Mouse (Mus musculus): ENCODE results near the gene Kcnip4.

The Kcnip4 gene

GRCm38 (mm10) chr5:48583431-48583830 is 941.3 kb downstream of the Kcnip4 start:
- DNase-seq (ENCODE audit: low spot score in 2 of 2) = no peak

- no peak for DNase-seq (ENCODE audit: low spot score in 2 of 2)
Observed at GRCm38 (mm10) chr5:48563996-48564587, 960.6 kb downstream of the Kcnip4 start.

DNA sequence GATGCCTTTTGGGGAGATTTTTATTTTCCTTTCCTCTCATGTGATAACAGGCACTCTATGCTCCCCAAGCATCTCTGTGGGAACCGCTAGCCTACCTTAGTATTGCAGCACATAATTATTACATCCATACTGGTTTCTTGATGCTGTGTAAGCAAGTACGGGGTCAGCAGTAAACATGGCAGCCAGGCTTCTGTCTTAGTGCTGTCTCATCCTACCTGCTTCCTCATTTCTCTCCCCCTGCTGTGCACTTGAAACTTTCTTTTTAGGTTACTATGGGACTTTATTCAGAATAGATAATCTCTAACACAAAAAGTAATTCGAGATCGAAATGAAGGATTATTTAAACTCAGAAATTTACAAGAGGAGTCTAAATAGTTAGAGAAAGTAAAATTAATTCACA is 973.0 kb downstream of the Kcnip4 start:
- no peak for DNase-seq (ENCODE audit: low spot score in 2 of 2)

DNA sequence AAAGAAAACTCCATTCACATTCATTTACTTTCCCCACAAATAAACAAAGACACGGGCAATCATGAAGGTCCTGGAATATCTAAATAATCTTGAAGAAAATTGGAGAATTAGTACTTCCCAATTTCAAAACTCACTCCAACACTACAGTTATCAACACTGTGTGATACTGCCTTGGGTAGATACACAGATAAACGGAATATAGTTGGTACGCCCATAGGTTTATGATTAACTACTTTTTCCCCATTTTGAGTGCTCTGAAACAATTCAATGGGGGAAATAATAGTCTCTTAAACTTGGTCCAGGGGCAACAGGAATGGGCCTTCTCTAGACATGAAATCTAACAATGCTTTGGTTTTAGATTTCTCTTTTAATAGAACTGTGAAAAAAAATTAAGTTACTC is 978.9 kb downstream of the Kcnip4 start:
- no peak for DNase-seq (ENCODE audit: low spot score in 2 of 2)

DNA sequence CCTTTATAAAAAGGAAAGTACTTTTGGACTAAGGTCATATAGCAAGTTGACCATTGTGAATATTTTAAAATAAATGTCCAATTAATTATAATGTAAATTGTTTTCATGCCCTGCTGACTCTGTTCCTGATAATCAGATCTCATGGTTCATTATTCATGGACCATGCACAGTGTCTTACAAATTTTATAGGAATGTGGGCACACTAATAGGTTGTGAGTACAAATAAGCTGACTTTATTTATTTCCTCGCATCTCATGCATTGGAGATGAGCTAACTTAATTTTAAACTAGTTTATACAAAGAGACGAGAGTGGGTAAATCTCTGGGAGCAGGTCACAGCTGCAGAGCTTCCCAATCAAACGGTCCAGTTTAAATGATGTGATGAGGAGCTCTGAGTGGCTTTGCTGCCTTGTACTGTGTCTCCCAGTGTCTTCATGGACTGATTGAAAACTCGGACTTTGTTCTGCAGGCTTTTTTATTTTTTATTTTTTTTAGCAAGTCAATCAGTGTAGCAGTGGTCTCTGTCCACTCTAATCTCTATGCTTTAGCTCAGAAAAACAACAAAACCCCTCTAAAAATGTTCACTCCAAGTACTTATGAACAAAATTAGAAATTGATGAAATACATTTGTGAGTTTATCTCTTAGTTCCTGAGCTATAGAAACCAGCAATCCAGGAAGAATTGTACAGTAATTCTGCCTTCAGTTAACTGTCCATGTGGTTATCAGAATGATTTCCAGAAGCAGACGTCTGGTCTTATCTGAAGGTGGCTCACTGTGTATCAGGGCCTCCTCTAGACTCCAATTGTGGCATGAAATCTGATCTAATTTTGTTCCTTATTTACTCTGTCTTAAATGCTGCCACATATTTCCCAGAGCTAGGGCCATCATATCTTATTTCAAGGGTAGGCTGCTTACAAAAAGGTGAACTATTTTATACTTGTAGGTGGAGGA is 979.6 kb downstream of the Kcnip4 start:
- DNase-seq (ENCODE audit: low spot score in 2 of 2) = no peak

- DNase-seq (ENCODE audit: low spot score in 2 of 2) = no peak
Observed at GRCm38 (mm10) chr5:48518035-48518434, 1006.7 kb downstream of the Kcnip4 start.

DNA sequence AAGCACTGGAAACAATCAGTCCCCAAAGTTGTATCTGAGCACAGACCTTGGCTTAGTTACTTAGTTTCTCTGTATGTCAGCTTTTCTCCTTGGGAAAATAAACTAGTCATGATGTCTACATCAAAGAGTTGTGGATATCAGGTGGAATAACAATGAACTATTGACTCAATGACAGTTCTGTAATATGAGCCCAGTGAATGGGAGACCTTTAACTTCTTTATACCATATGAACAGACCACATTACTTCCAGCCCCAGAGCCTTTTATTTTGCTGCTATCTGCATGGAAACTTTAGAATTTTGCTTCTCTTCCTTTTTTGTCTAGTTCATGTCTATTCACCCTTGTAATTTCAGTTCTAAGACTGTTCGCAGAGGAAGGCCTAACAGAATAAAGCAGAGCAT is 1011.4 kb downstream of the Kcnip4 start:
- no peak for DNase-seq (ENCODE audit: low spot score in 2 of 2)

DNA sequence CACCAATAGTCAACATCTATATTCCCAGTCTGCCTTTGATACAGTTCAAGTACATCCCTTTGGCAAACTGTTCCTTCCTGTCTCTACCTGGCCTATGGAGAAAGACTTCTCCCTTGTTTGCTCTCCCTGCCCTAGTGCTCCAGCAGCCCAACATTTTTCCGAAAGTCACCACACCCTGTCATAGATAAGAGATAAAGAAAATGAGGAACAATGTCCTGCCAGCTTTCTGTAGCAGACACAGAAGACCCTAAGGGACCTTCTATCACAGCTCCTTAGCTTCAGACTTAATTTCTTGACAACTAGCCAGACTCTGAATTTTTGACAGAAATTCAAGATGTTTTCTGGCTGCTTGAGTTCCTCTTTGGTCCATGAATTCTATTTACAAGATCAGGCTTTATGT is 1013.4 kb downstream of the Kcnip4 start:
- no peak for DNase-seq (ENCODE audit: low spot score in 2 of 2)

- DNase-seq (ENCODE audit: low spot score in 2 of 2) = no peak
Observed at GRCm38 (mm10) chr5:48510241-48510640, 1014.5 kb downstream of the Kcnip4 start.

DNA sequence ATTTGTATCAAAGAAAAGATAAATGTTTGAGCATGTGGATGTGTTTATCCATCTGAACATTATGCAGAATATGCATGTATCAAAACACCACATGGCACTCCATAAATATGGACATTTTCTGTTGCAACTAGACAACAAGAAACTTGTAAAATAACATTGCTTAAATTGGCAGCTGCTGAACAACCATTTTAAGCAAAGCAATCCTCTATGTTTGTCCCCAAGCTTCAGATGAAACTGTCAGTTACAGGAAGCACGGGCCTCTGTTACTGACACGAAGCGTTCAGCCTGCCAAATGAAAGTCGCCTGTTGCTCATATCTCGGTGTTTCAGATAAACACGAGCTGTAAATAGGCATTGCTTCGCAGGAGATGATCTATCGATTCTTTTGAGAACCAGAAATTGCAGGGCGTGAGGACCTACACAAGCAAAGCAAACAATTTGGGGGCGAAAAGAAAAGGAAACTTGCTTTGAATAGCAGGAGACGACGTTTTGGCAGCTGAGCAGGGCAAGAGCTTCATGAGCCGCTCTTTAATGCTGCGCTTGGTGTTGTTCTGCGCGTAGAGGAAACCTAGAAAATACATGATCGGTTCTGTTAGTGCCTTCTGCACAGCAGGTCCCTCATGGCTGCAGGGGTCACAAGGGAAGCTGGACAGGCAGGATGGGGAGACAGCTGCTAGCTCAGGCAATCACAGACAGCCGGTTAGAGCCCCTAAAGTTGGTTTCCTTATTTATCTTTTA is 1015.3 kb downstream of the Kcnip4 start:
- no peak for DNase-seq (ENCODE audit: low spot score in 2 of 2)

- no peak for DNase-seq (ENCODE audit: low spot score in 2 of 2)
Observed at GRCm38 (mm10) chr5:48503094-48503493, 1021.6 kb downstream of the Kcnip4 start.

- no peak for DNase-seq (ENCODE audit: low spot score in 2 of 2)
Observed at GRCm38 (mm10) chr5:48502442-48502841, 1022.3 kb downstream of the Kcnip4 start.

GRCm38 (mm10) chr5:48500204-48500603 is 1024.5 kb downstream of the Kcnip4 start:
- no peak for DNase-seq (ENCODE audit: low spot score in 2 of 2)

- no peak for DNase-seq (ENCODE audit: low spot score in 2 of 2)
Observed at GRCm38 (mm10) chr5:48490864-48491477, 1033.7 kb downstream of the Kcnip4 start.

DNA sequence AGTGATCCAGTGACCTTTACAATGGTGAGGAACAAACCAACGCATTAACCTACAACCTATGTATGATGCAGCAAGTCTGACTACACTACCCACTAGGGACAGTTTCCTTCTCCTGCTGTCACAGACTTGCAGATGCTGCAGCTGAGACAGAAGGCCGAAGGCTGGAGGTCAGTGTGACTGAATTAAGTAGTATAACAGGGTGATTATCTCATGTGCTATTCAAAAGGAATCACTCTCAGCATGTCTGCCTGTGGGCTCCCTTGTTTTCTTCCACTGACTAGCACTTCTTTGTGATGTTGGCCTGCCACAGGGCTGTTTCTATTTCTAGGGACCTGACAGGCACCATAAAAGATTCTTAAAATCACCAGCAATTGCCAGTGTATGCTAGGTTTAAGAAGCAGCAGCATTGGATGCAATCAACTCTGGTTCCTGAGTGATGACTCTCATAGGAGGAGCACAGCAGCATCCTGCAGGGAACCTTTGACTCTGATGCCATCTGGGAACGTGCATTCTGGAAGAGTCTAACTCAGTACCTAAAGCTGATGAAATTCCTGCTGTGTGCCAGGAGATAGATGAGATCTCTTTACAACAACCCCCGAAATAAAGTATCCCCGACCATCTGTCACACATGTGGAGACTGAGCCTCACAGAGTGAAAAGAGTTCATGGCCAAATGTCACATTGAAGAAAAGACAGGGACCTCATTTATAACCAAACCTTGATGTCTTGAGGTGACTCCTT is 1035.0 kb downstream of the Kcnip4 start:
- DNase-seq (ENCODE audit: low spot score in 2 of 2) = no peak

GRCm38 (mm10) chr5:48483112-48483511 is 1041.6 kb downstream of the Kcnip4 start:
- no peak for DNase-seq (ENCODE audit: low spot score in 2 of 2)

DNA sequence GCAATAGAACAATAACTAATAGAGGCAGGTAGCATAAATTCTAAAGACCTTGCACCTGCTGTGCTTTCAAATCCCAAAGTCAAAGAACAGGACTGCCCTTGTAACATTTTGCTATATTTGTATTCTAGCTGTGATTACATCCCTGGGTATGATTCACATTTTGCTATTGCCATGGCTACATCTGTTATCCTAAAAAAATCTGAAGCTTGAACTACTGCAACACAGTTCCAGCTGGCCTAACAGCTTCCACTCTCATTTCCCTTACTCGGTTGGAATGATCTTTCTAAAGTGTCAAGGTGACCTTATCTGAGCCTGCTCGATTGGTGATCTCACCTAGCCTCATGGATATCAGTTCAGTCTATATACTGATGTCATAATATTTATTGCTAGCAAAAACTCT is 1064.5 kb downstream of the Kcnip4 start:
- no peak for DNase-seq (ENCODE audit: low spot score in 2 of 2)

- no peak for DNase-seq (ENCODE audit: low spot score in 2 of 2)
Observed at GRCm38 (mm10) chr5:48448888-48449287, 1075.8 kb downstream of the Kcnip4 start.

DNA sequence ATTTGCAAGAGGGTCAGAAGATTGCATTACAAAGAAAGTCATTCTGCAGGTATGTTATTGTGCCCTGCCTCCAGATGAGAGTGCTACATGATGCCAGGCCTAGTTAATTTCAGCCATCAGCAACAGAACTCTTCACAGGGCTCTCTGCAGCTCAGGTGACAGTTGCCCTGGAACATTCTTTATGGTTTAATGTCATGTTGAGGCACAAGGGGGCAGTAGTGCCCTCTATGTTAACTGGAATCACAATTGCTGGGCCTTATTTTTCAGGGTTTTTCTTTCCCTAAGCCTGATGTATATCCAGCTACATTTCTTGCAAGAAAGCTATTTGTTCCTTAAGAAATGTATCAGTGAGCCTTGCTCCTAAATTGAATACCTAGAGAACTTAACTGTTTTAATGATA is 1094.2 kb downstream of the Kcnip4 start:
- no peak for DNase-seq (ENCODE audit: low spot score in 2 of 2)

DNA sequence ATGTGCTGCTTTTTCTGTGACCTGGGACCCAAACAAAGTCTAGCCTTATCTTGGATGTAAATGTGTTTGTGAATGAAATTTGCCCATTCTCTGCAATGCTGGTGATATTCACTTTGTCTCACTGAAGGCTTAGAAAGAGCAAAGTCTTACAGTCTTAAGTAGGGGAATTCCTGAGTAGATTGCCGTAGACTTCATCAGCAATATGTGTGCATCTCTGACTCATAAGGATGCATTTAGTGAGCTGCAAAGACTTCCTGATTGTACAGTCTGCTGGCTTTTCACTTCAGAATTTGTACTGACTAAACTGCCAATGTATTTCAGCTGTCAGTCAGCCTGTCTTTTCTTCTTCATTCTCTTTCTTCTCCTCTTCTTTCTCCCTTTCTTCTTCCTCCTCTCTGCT is 1102.8 kb downstream of the Kcnip4 start:
- DNase-seq (ENCODE audit: low spot score in 2 of 2) = no peak

GRCm38 (mm10) chr5:48419741-48420140 is 1105.0 kb downstream of the Kcnip4 start:
- DNase-seq (ENCODE audit: low spot score in 2 of 2) = no peak
